Mouse (Mus musculus) MEL (cell line): ENCODE measurements at regions not wholly inside any gene's neighbourhood (a gene's known extent, or its start where the extent isn't known, plus 50 kb on each side); places are given as distances from the start of the nearest gene placed in this dataset.

ENCODE experiments used
- DNase-seq: peaks from one replicate; pipeline ENCODE4 v3.0.0; 2011; ENCODE audit warnings: low read depth, low spot score
- H3K27ac ChIP-seq: 2 replicates; pipeline ENCODE4 v1.5.1; 2012; ENCODE audit warnings: low read depth, mild to moderate bottlenecking, control low read depth, low read length, moderate library complexity; ENCODE audit not compliant: control insufficient read depth
- H3K27me3 ChIP-seq, 2 experiments: fragments of 150-350 bp in 1 of 2; sonication (generic) in 1 of 2; 2 replicates each; pipeline ENCODE4 v1.6.1; 2012; ENCODE audit warnings: low read length in 2 of 2, mild to moderate bottlenecking in 2 of 2, improper control_type of control experiment in 1 of 2, moderate library complexity in 1 of 2; ENCODE audit not compliant: insufficient read depth in 2 of 2, control insufficient read depth in 1 of 2
- H3K36me3 ChIP-seq, 2 experiments: 2 replicates each; pipeline ENCODE4 v1.6.1; 2012 to 2014; ENCODE audit warnings: low read length in 2 of 2, improper control_type of control experiment in 1 of 2, inconsistent platforms in 1 of 2, mild to moderate bottlenecking in 1 of 2; ENCODE audit not compliant: insufficient read depth in 2 of 2, control insufficient read depth in 1 of 2
- H3K4me1 ChIP-seq, 2 experiments: fragments of 150-350 bp in 1 of 2; sonication (generic) in 1 of 2; 2 replicates each; pipeline ENCODE4 v1.6.1; 2012; ENCODE audit warnings: low read length in 2 of 2, improper control_type of control experiment in 1 of 2, mild to moderate bottlenecking in 1 of 2; ENCODE audit not compliant: insufficient read depth in 2 of 2, control insufficient read depth in 1 of 2
- H3K4me3 ChIP-seq, 2 experiments: fragments of 150-350 bp in 1 of 2; sonication (generic) in 1 of 2; 2 replicates each; pipeline ENCODE4 v1.5.1; 2012; ENCODE audit warnings: low read depth in 2 of 2, low read length in 2 of 2, mild to moderate bottlenecking in 2 of 2, moderate library complexity in 2 of 2, control low read depth in 1 of 2, improper control_type of control experiment in 1 of 2; ENCODE audit not compliant: control insufficient read depth in 1 of 2, insufficient read depth in 1 of 2
- H3K79me2 ChIP-seq: 2 replicates; pipeline ENCODE4 v1.6.1; 2012; ENCODE audit warnings: mild to moderate bottlenecking, low read length, moderate library complexity; ENCODE audit not compliant: control insufficient read depth, poor library complexity, insufficient read depth
- H3K9ac ChIP-seq: 2 replicates; pipeline ENCODE4 v1.6.1; 2012; ENCODE audit warnings: low read depth, mild to moderate bottlenecking, control low read depth, low read length, moderate library complexity; ENCODE audit not compliant: control insufficient read depth, poor library complexity, severe bottlenecking
- H3K9me3 ChIP-seq: fragments of 150-350 bp; sonication (generic); replicated peaks from 2 replicates; pipeline ENCODE4 v1.6.1; 2012; ENCODE audit warnings: mild to moderate bottlenecking, low read length, improper control_type of control experiment, moderate library complexity; ENCODE audit not compliant: insufficient read depth
- BHLHE40 ChIP-seq: IDR thresholded peaks from 2 replicates; pipeline ENCODE4 v1.6.1; 2012; ENCODE audit warnings: low read depth, mild to moderate bottlenecking, inconsistent platforms, low read length, improper control_type of control experiment, borderline replicate concordance
- CHD1 ChIP-seq: IDR thresholded peaks from 2 replicates; pipeline ENCODE4 v1.6.1; 2012; ENCODE audit warnings: low read depth, mild to moderate bottlenecking, inconsistent platforms, low read length, improper control_type of control experiment
- CHD2 ChIP-seq: IDR thresholded peaks from 2 replicates; pipeline ENCODE4 v1.6.1; 2011; ENCODE audit warnings: low read length, improper control_type of control experiment
- CTCF ChIP-seq, 3 experiments: IDR thresholded peaks in 2 of 3; conservative IDR thresholded peaks in 1 of 3; 2 replicates each; pipeline ENCODE4 v1.5.1; 2011 to 2012; ENCODE audit warnings: low read length in 3 of 3, low read depth in 2 of 3, mild to moderate bottlenecking in 2 of 3, improper control_type of control experiment in 1 of 3, inconsistent platforms in 1 of 3, mixed read lengths in 1 of 3, moderate library complexity in 1 of 3; ENCODE audit not compliant: control insufficient read depth in 1 of 3, insufficient read depth in 1 of 3, poor library complexity in 1 of 3, severe bottlenecking in 1 of 3
- E2F4 ChIP-seq: IDR thresholded peaks from 2 replicates; pipeline ENCODE4 v1.6.1; 2011; ENCODE audit warnings: low read depth, low read length, improper control_type of control experiment, borderline replicate concordance
- ELF1 ChIP-seq: IDR thresholded peaks from 2 replicates; pipeline ENCODE4 v1.6.1; 2014; ENCODE audit warnings: low read depth, mild to moderate bottlenecking, inconsistent platforms, low read length, improper control_type of control experiment, moderate library complexity
- EP300 ChIP-seq, 2 experiments: IDR thresholded peaks; 2 replicates each; pipeline ENCODE4 v1.6.1; 2011; ENCODE audit warnings: improper control_type of control experiment in 2 of 2, low read length in 2 of 2, low read depth in 1 of 2, mild to moderate bottlenecking in 1 of 2
- GABPA ChIP-seq: IDR thresholded peaks from 2 replicates; pipeline ENCODE4 v1.6.1; 2012; ENCODE audit warnings: low read depth, mild to moderate bottlenecking, inconsistent platforms, low read length, improper control_type of control experiment, moderate library complexity
- GATA1 ChIP-seq: IDR thresholded peaks from 2 replicates; pipeline ENCODE4 v1.6.1; 2011; ENCODE audit warnings: low read depth, low read length, improper control_type of control experiment
- JUND ChIP-seq: IDR thresholded peaks from 2 replicates; pipeline ENCODE4 v1.6.1; 2011; ENCODE audit warnings: low read depth, mild to moderate bottlenecking, improper control_type of control experiment, low read length
- MAZ ChIP-seq: IDR thresholded peaks from 2 replicates; pipeline ENCODE4 v1.6.1; 2012; ENCODE audit warnings: low read depth, mild to moderate bottlenecking, inconsistent platforms, low read length, improper control_type of control experiment
- MXI1 ChIP-seq: IDR thresholded peaks from 2 replicates; pipeline ENCODE4 v1.6.1; 2011; ENCODE audit warnings: mild to moderate bottlenecking, low read depth, low read length, improper control_type of control experiment
- MYB ChIP-seq: IDR thresholded peaks from 2 replicates; pipeline ENCODE4 v1.6.1; 2011; ENCODE audit warnings: mild to moderate bottlenecking, low read depth, low read length, improper control_type of control experiment
- NRF1 ChIP-seq: IDR thresholded peaks from 2 replicates; pipeline ENCODE4 v1.6.1; 2014; ENCODE audit warnings: low read depth, mild to moderate bottlenecking, inconsistent platforms, low read length, improper control_type of control experiment, moderate library complexity; ENCODE audit not compliant: poor library complexity, insufficient read depth, severe bottlenecking
- POLR2A ChIP-seq, 2 experiments: IDR thresholded peaks; 2 replicates each; pipeline ENCODE4 v1.6.1; 2011 to 2012; ENCODE audit warnings: low read length in 2 of 2, mild to moderate bottlenecking in 2 of 2, control low read depth in 1 of 2, improper control_type of control experiment in 1 of 2, low read depth in 1 of 2, moderate library complexity in 1 of 2; ENCODE audit not compliant: control insufficient read depth in 1 of 2, insufficient read depth in 1 of 2, poor library complexity in 1 of 2
- POLR2AphosphoS2 ChIP-seq: IDR thresholded peaks from 2 replicates; pipeline ENCODE4 v1.6.1; 2011; ENCODE audit warnings: low read length, improper control_type of control experiment
- RAD21 ChIP-seq: IDR thresholded peaks from 2 replicates; pipeline ENCODE4 v1.6.1; 2011; ENCODE audit warnings: mild to moderate bottlenecking, low read depth, low read length, improper control_type of control experiment
- RCOR1 ChIP-seq: IDR thresholded peaks from 2 replicates; pipeline ENCODE4 v1.6.1; 2012; ENCODE audit warnings: low read depth, mild to moderate bottlenecking, inconsistent platforms, low read length, improper control_type of control experiment
- SIN3A ChIP-seq: IDR thresholded peaks from 2 replicates; pipeline ENCODE4 v1.6.1; 2012; ENCODE audit warnings: low read length, improper control_type of control experiment, inconsistent platforms
- SMC3 ChIP-seq: IDR thresholded peaks from 2 replicates; pipeline ENCODE4 v1.6.1; 2011; ENCODE audit warnings: low read depth, low read length, improper control_type of control experiment
- TCF12 ChIP-seq: IDR thresholded peaks from 2 replicates; pipeline ENCODE4 v1.6.1; 2014; ENCODE audit warnings: low read depth, mild to moderate bottlenecking, inconsistent platforms, low read length, improper control_type of control experiment, moderate library complexity
- UBTF ChIP-seq: IDR thresholded peaks from 2 replicates; pipeline ENCODE4 v1.6.1; 2012; ENCODE audit warnings: low read depth, mild to moderate bottlenecking, inconsistent platforms, low read length, improper control_type of control experiment, moderate library complexity, borderline replicate concordance; ENCODE audit not compliant: insufficient read depth
- USF1 ChIP-seq: IDR thresholded peaks from 2 replicates; pipeline ENCODE4 v1.6.1; 2014; ENCODE audit warnings: low read depth, mild to moderate bottlenecking, inconsistent platforms, low read length, improper control_type of control experiment, moderate library complexity
- ZC3H11A ChIP-seq: IDR thresholded peaks from 2 replicates; pipeline ENCODE4 v1.6.1; 2012; ENCODE audit warnings: low read depth, mild to moderate bottlenecking, inconsistent platforms, low read length, improper control_type of control experiment
- ZKSCAN1 ChIP-seq: IDR thresholded peaks from 2 replicates; pipeline ENCODE4 v1.6.1; 2012; ENCODE audit warnings: low read depth, mild to moderate bottlenecking, inconsistent platforms, low read length, improper control_type of control experiment, moderate library complexity

DNA sequence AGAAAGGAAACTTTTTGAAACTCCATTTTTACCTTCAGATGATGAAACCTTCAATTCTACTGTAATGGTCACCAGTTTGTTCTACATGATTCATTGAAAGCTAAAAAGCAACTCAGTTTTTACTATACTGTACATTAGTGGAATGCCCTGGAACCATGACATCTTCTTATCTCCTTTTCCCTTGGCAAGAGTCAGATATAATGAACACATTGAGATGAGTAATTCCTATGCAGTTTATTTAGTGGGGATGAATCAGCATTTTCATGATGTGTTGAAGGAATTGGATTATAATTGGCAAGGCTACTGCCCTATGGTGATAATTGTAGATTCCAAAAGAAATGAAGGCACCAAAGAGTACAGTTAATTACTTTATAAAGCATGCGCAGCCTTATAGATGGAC, 165.8 kb upstream of the Mmadhc start:
- no peaks in the 10 kb centered on the region for H3K27me3 ChIP-seq
- H3K36me3 ChIP-seq: no peaks in the 10 kb centered on the region
- H3K9ac ChIP-seq: no peak overlapping the region
- no peaks in the 10 kb centered on the region for H3K79me2 ChIP-seq
- no peak for DNase-seq
- no peaks in the 10 kb centered on the region for H3K9me3 ChIP-seq
- no peak overlapping the region for H3K27ac ChIP-seq
- no peak overlapping the region for H3K4me3 ChIP-seq
- H3K4me1 ChIP-seq: no peaks in the 10 kb centered on the region
- no peak for TF ChIP-seq CTCF (IDR thresholded peaks at IDR 0.05 in 2 of 3, conservative IDR thresholded peaks at IDR 0.05 in 1 of 3; ENCODE audit: control insufficient read depth in 1 of 3, insufficient read depth in 1 of 3, low read depth in 2 of 3, low read length in 3 of 3, poor library complexity in 1 of 3, severe bottlenecking in 1 of 3)
- no peak for TF ChIP-seq RAD21
- TF ChIP-seq SIN3A: no peak
- TF ChIP-seq ZC3H11A: no peak
- no peak for TF ChIP-seq GABPA
- TF ChIP-seq USF1: no peak
- no peak for TF ChIP-seq JUND
- no peak for TF ChIP-seq GATA1

- Histone ChIP-seq H3K4me1 (no peaks in the 10 kb centered on the region), H3K79me2 (no peaks in the 10 kb centered on the region), H3K4me3 (no peak overlapping the region), H3K27me3 (no peaks in the 10 kb centered on the region), H3K36me3 (no peaks in the 10 kb centered on the region), H3K27ac (no peak overlapping the region), H3K9me3 (no peaks in the 10 kb centered on the region)
- DNase-seq: no peak
- TF ChIP-seq TCF12 (no peak), SMC3 (no peak), E2F4 (no peak), POLR2AphosphoS2 (no peak), EP300 (IDR thresholded peaks at IDR 0.05; ENCODE audit: low read depth in 1 of 2, low read length in 2 of 2) (no peak), MAZ (no peak), POLR2A (IDR thresholded peaks at IDR 0.05; ENCODE audit: control insufficient read depth in 1 of 2, insufficient read depth in 1 of 2, low read depth in 1 of 2, low read length in 2 of 2, poor library complexity in 1 of 2) (no peak), MXI1 (no peak), CHD2 (no peak), UBTF (no peak), ELF1 (no peak), BHLHE40 (no peak), NRF1 (no peak), SIN3A (no peak), CHD1 (no peak), RAD21 (no peak), RCOR1 (no peak), MYB (no peak), ZKSCAN1 (no peak)
- TF ChIP-seq, all 39 proteins: peak for 0
- H3K9ac ChIP-seq: no peak overlapping the region
These were observed 160.1 kb upstream of the Mmadhc start for GRCm38 (mm10) chr2:50456654-50457053.
